Mouse (Mus musculus) megakaryocyte progenitor cell, adult 5-6 weeks (primary cell): ENCODE data around the gene Insr. TPM values are rescaled to one million over a fixed set of nuclear protein-coding genes. Genes with fewer than 3 reads are reported as not detected.
"Not testable (repeated sequence)": the region's sequence is repeated elsewhere in the genome, so short reads cannot be mapped to it uniquely, and the experiment has no call there.

ENCODE experiments used
- ATAC-seq: replicated peaks from 2 replicates; pipeline ENCODE4 v1.8.0; 2016; ENCODE audit warnings: mild to moderate bottlenecking, moderate TSS enrichment, inconsistent platforms; ENCODE audit not compliant: poor library complexity
- total RNA-seq, 2 experiments: library from RNA; stranded (forward) in 1 of 2; stranded (reverse) in 1 of 2; fragments of 157-497, 149-512 nt in 1 of 2; fragments of 200-1000 nt in 1 of 2; gene quantifications; 2 replicates each; pipeline versions ENCODE4 v1.2.3 to v1.2.4; 2015 to 2017

Insr gene
- total RNA-seq, 2 experiments from 2014 or later = 9.7 to 21.0 TPM

DNA sequence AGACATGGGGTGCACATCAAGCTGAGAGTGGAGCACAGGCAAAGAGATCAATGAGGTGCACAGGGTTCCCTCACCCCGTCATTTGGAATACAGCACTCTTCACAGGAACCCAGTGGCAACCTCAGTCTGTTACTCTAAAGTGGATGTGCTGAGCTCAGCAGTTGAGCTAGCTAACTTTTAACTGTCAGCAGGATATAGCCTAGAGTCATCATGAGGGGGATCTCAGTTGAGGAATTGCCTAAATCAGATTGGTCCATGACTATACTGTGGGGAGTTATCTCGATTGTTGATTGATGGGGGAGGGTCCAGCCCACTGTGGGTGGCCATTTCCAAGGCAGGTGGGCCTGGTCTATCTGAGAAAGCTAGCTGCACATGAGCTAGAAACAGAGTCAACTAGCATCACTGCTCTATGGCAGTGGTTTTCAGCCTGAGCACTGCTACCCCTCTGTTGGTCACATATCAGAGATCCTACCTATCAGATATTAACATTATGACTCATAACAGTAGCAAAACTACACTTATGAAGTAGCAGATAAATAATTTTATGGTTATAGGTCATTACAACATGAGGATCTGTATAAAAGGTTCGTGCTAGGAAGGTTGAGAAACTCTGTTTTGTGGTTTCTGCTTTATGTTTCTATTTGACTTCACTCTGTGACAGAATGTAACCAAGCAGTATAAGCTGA lies 74.5 kb downstream of the Insr start:
- ATAC-seq = no peak

DNA sequence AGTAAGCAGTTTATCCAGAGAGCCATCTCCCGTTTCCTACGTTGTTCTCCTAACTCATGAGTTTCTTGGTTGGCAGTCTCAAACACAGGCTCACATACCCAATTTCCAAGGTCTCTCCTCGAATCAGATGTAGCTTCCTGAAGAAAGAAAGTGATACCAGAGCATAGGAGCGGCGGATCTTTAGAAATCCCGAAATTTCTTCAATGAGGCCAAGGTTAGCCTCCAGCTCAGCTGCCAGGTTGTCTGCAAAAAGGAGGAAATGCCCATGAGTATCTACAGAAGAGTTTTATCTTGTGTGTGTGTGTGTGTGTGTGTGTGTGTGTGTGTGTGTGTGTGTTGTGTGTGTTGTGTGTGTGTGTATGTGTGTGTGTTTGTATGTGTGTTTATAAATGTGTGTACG lies 76.6 kb downstream of the Insr start:
- no peak for ATAC-seq

DNA sequence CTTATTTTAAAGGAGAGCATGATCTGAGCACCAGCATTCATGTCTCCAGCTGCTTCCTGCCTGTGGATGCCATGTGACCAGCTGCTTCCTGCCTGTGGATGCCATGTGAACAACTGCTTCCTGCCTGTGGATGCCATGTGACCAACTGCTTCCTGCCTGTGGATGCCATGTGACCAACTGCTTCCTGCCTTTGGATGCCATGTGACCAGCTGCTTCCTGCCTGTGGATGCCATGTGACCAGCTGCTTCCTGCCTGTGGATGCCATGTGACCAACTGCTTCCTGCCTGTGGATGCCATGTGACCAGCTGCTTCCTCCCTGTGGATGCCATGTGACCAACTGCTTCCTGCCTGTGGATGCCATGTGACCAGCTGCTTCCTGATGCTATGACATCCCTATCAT lies 85.1 kb downstream of the Insr start:
- not testable (repeated sequence) for ATAC-seq

DNA sequence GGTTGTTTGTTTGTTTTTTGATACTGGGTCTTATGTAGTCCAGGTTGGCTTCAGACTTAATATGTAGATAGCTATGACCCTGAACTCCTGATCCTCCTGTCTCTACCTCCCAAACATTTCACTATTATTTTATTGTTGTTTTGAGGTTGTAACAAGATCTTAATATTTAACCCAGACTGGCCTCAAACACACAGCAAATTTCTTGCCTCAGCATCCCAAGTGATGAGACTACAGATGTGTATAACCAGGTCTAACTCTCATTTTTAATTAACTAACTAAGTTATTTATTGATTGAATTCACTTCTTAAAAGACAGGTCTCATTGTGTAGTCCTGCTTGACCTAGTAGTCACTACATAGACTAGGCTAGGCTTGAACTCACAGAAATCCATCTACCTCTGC lies 88.4 kb downstream of the Insr start:
- no peak for ATAC-seq

DNA sequence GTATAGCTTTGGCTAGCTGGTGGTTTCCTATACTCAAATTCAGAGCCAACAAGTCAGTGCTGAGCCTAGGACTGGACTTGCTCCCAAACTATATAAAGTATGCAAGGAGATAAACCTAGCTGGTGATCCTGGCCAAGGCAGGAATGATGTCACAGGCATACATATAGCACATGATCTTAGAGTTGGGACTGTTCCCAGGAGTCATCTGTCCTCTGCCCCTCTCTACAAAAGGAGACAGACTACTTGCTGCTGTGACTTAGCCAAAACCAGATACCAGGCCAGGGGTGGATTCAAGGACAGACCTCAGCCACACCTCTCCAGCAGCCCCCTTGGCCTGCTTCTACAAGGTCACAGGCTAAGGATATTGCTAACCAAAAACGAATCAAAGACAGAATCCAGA lies 92.0 kb downstream of the Insr start:
- ATAC-seq = no peak

DNA sequence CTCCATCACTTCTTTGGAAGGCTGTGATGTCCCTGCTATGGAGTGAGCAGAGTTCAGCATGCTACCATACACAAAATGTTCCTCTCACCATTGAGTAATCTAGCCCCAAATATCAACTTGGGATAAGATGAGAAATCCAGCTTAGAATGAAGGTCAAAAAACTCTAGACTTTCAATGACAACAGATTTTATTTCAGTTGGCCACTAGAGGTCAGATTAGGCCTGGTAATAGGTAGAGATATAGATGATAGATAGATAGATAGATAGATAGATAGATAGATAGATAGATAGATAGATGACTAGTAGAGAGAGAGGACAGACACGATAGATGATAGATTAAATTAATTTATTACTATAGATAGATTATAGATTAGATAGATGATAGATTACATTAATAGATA lies 99.5 kb downstream of the Insr start:
- peak; percentile 37 for ATAC-seq

DNA sequence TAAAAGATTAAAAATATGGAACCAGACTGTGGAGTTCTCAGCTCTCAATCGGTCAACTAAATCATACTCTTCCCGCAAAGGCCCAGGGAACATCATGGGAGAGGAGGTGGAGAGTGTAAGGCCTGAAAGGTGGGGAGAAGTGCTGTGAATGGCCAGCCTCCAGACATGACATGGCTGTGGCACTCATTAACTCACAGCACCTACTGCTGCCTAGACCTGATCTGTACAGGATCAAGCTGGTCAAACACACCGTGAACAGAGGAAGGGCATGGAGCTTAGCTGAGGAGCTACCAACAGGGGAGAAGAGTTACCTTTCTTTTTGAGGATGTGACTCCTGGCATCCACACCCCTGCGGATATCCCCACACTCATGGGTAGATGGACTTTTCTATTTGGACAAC lies 102.0 kb downstream of the Insr start:
- ATAC-seq = no peak

DNA sequence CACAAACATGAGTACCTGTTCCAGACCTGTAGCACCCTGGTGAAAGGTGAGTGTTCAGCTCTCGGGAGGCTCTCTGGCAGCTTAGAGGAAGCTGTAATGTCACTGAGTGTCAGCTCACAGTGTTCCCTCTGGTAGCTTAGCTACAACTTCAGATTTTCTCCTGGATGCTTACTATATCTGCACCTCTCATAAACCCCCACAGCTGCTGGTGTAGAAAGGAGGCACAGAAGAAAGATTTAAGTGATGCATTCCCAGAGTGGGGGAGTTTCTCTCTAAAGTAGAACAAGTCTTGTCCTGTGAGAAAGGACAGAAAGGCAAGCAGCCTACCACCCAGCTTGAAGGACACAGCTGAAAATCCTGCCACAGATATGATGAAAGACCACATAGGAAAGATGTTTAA lies 107.2 kb downstream of the Insr start:
- no peak for ATAC-seq

DNA sequence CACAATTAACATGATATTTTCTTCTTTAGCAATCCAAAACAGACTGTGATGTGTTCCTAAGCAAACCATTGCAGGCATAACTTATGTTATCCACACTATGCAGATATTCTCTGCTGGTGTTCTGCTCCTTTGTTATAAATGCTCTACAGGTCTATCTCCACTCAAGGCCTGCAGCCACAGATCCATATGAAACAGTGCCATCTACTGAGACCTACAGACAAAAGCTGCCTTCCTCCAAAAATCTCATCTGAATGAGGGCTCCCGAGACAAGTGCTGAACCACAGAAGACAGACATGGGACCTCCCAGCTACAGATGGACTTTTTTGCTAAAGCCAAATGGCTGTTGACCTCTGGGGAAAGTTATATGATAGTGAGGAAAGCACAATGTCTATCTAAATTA lies 132.9 kb downstream of the Insr start:
- ATAC-seq = no peak

DNA sequence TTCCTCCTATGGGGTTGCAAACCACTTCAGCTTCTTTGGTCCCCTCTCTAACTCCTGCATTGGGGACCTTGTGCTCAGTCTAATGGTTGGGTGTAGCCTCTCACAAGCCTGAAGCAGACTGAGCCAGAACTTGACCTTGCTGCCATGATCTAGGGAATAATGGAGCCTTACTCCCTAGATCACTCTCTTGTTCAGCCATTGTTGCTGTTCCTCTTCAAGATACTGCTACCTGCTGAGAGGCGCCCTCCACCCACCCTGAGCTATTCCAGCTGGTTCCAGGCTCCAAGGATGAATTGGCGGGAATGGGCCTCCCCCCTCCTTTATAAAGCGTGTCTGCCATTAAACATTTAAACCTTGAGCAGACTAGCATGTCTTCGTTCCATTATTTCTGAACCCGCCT lies 179.0 kb downstream of the Insr start:
- ATAC-seq = not testable (repeated sequence)

Other genes with a start within 250 kb of the Insr start
- gene A430078G23Rik, start 73.8 kb upstream of the Insr start, total RNA-seq (2015) = 6.6 and 10.0 TPM in 2 replicates
- 16.5 and 23.9 TPM in 2 replicates for gene A430078G23Rik, start 73.8 kb upstream of the Insr start, total RNA-seq (2017)
- gene Arhgef18, start 113.4 kb upstream of the Insr start, total RNA-seq (2015) = 22.6 and 28.9 TPM in 2 replicates
- gene Arhgef18, start 113.4 kb upstream of the Insr start, total RNA-seq (2017) = 22.9 and 25.5 TPM in 2 replicates
- 0.83 and 2.5 TPM in 2 replicates for gene Pex11g, start 188.1 kb upstream of the Insr start, total RNA-seq (2015)
- 0.79 and 3.8 TPM in 2 replicates for gene Pex11g, start 188.1 kb upstream of the Insr start, total RNA-seq (2017)
- 0.17 TPM in 1 of 2 replicates, not detected in the other for gene Tex45, start 191.2 kb upstream of the Insr start, total RNA-seq (2015)
- 0.21 TPM in 1 of 2 replicates, not detected in the other for gene Tex45, start 191.2 kb upstream of the Insr start, total RNA-seq (2017)
- gene Zfp358, start 213.5 kb upstream of the Insr start, total RNA-seq (2015) = 9.3 and 12.3 TPM in 2 replicates
- 4.6 and 7.0 TPM in 2 replicates for gene Zfp358, start 213.5 kb upstream of the Insr start, total RNA-seq (2017)
- gene Mcoln1, start 220.8 kb upstream of the Insr start, total RNA-seq (2015) = 13.6 and 20.5 TPM in 2 replicates
- gene Mcoln1, start 220.8 kb upstream of the Insr start, total RNA-seq (2017) = 20.1 and 23.0 TPM in 2 replicates
- 13.8 and 16.8 TPM in 2 replicates for gene Pnpla6, start 235.8 kb upstream of the Insr start, total RNA-seq (2015)
- gene Pnpla6, start 235.8 kb upstream of the Insr start, total RNA-seq (2017) = 14.0 and 17.7 TPM in 2 replicates